Mouse (Mus musculus) stomach, postnatal 0 days (tissue): ENCODE data around the gene Fbxl13.

Experiments
- CTCF ChIP-seq: IDR thresholded peaks from 2 replicates; pipeline ENCODE4 v1.5.1; 2016; ENCODE audit warnings: antibody characterized with exemption, low read depth, mild to moderate bottlenecking, moderate library complexity
- EP300 ChIP-seq: optimal IDR thresholded peaks from 2 replicates; pipeline ENCODE3; 2016; ENCODE audit warnings: antibody characterized with exemption

- no peak for TF ChIP-seq CTCF
- no peak for TF ChIP-seq EP300
Observed at GRCm38 (mm10) chr5:21500133-21500532, 145.3 kb downstream of the Fbxl13 start.
